Mouse (Mus musculus) erythroblast, embryonic 14.5 days (primary cell): ENCODE measurements around the gene Rnf151.

Source experiments
- GATA1 ChIP-seq: IDR thresholded peaks from 2 replicates; pipeline ENCODE4 v1.6.1; 2012; ENCODE audit warnings: low read length, inconsistent platforms, mixed read lengths
- TAL1 ChIP-seq: IDR thresholded peaks from 3 replicates; pipeline ENCODE4 v1.6.1; 2012; ENCODE audit warnings: low read length, inconsistent platforms, mixed read lengths

- TF ChIP-seq GATA1 = no peak
- TF ChIP-seq TAL1 = no peak
Observed at GRCm38 (mm10) chr17:24687146-24687595, 30.7 kb downstream of the Rnf151 start.
